Mouse (Mus musculus) layer of hippocampus, adult 2 months (tissue): Measurements from ENCODE around the gene Rnf222. TPM values are rescaled to one million over a fixed set of nuclear protein-coding genes. Genes with fewer than 3 reads are reported as not detected.
A peak's percentile ranks its signal among the peaks of the same experiment; 100 is the strongest.

Experiments used
- DNase-seq, 2 experiments: peaks; one replicate each; pipeline ENCODE4 v3.0.0; 2022; ENCODE audit warnings: low spot score in 2 of 2
- H3K27ac ChIP-seq: fragments of 200-600 bp; 2 replicates; pipeline ENCODE4 v1.8.1; 2022
- H3K4me3 ChIP-seq: fragments of 200-600 bp; 2 replicates; pipeline ENCODE4 v1.8.1; 2022; ENCODE audit warnings: mild to moderate bottlenecking
- CTCF ChIP-seq: fragments of 200-600 bp; conservative IDR thresholded peaks from 2 replicates; pipeline ENCODE4 v1.8.1; 2022; ENCODE audit warnings: antibody characterized with exemption, mild to moderate bottlenecking, moderate library complexity
- total RNA-seq, 2 experiments: library from RNA; stranded (reverse); gene quantifications; 2 replicates each; pipeline ENCODE4 v1.2.3; 2021

Rnf222 gene
- total RNA-seq, 2 experiments from 2014 or later: not detected

GRCm38 (mm10) chr11:68939451-68940304 is 51.3 kb downstream of the Rnf222 start:
- DNase-seq: peak; percentile 85 to 92
- no peak for TF ChIP-seq CTCF
- peak overlapping the region; percentile 91 for H3K27ac ChIP-seq
- H3K4me3 ChIP-seq: peak overlapping the region; percentile 64

- no peak for TF ChIP-seq CTCF
- Histone ChIP-seq H3K4me3 (peak overlapping the region; percentile 64), H3K27ac (peak overlapping the region; percentile 91)
- no peak for DNase-seq
Measured at GRCm38 (mm10) chr11:68940516-68940915, 52.2 kb downstream of the Rnf222 start.

GRCm38 (mm10) chr11:68942731-68943130 is 54.4 kb downstream of the Rnf222 start:
- no peak for TF ChIP-seq CTCF
- H3K27ac ChIP-seq: no peak overlapping the region
- H3K4me3 ChIP-seq: no peak overlapping the region
- no peak for DNase-seq

DNA sequence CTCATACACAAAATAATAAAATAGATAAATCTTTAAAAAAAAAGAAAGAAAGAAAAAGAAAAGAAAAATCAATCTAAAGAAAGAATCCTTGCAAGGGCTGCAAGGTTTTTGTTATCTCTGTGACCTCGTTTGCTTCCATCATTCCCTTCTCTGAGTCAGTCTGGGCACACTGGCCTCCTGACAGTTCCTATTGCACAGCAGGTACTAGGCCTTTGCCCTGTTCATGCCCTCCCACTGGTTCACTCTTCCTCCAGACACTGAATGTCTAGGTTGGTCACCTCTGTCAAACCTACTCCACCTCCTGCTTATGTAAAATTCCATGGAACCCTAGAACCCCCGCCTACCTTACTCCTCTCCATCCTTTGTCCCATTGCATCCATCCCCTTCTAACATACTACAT is 56.9 kb downstream of the Rnf222 start:
- H3K4me3 ChIP-seq: no peak overlapping the region
- no peak for DNase-seq
- no peak overlapping the region for H3K27ac ChIP-seq
- TF ChIP-seq CTCF: no peak

Other genes with a start within 250 kb of the Rnf222 start
- 100 to 1,000 TPM; 139 to 147 TPM for gene Myh10, start 197.0 kb upstream of the Rnf222 start, total RNA-seq
- 10 to 100 TPM; 81.1 to 96.3 TPM for gene Ndel1, start 16.7 kb upstream of the Rnf222 start, total RNA-seq
- 100 to 1,000 TPM; 766 to 781 TPM for gene Rpl26, start 13.0 kb downstream of the Rnf222 start, total RNA-seq
- not detected for gene Odf4, start 38.5 kb downstream of the Rnf222 start, total RNA-seq
- 1 to 10 TPM; 9.5 to 9.7 TPM for gene Arhgef15, start 68.9 kb downstream of the Rnf222 start, total RNA-seq
- gene Slc25a35, start 79.6 kb downstream of the Rnf222 start, total RNA-seq: 1 to 10 TPM; 5.8 to 6.2 TPM
- 10 to 100 TPM; 16.8 to 20.7 TPM for gene Rangrf, start 86.6 kb downstream of the Rnf222 start, total RNA-seq
- gene Pfas, start 119.9 kb downstream of the Rnf222 start, total RNA-seq: 10 to 100 TPM; 27.5 to 27.8 TPM
- gene Ctc1, start 127.4 kb downstream of the Rnf222 start, total RNA-seq: 10 to 100 TPM; 40.3 to 43.1 TPM
- gene Aurkb, start 157.1 kb downstream of the Rnf222 start, total RNA-seq: under 1 TPM; 0.54 to 0.79 TPM
- gene Borcs6, start 171.2 kb downstream of the Rnf222 start, total RNA-seq: 10 to 100 TPM; 26.6 to 30.8 TPM
- gene Tmem107, start 182.3 kb downstream of the Rnf222 start, total RNA-seq: 10 to 100 TPM; 20.3 to 21.6 TPM
- 1,000 to 10,000 TPM in 1 of 2 experiments, 100 to 1,000 TPM in 1; 988 to 1,016 TPM for gene Vamp2, start 199.9 kb downstream of the Rnf222 start, total RNA-seq
- gene Per1, start 206.7 kb downstream of the Rnf222 start, total RNA-seq: 10 to 100 TPM; 83.4 to 95.2 TPM
- 1 to 10 TPM in 1 of 2 experiments, under 1 TPM in 1; 0.79 to 1.0 TPM for gene Hes7, start 231.9 kb downstream of the Rnf222 start, total RNA-seq
- 1 to 10 TPM; 1.4 to 1.5 TPM for gene 9130213A22Rik, start 234.0 kb downstream of the Rnf222 start, total RNA-seq
- 10 to 100 TPM in 1 of 2 experiments, 1 to 10 TPM in 1; 7.8 to 11.1 TPM for gene Aloxe3, start 237.3 kb downstream of the Rnf222 start, total RNA-seq